Mouse (Mus musculus): ENCODE measurements around the gene L1cam. TPM values are rescaled to one million over a fixed set of nuclear protein-coding genes. Genes with fewer than 3 reads are reported as not detected.

The L1cam gene
- total and polyA plus RNA-seq, 3 experiments, result 0.23 to 0.49 (median 0.30) TPM

DNA sequence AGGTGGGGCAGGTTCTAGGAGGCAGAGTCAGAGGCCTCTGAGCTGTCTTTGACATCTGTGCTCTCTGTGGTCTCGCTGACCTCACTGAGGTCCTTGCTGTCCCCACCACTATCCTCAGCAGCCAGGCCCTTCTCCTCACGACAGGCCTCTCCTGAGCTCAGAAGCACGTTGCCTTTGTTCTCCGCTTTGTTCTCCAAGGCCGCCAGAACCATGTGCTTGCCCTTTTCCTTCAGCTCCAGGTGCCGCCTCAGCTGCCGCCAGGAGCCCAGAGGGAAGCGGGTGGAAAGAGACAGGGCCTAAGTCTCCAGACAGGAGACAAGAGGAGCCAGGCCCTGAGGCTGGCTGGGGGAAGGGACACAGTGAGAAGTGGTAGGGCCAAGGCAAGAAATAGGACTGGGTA, 21.0 kb upstream of the L1cam start:
- dilution Hi-C loops (cut with MboI; ENCODE audit: extremely low pct_ligation_motif_present, extremely low pct_unique_long_range_greater_than_20kb, low sequenced_read_pairs), result no loop called here
- Histone ChIP-seq H3K4me2 (ENCODE audit: insufficient read depth, low read depth, poor library complexity, severe bottlenecking) (no peak overlapping the region), H3K27me3 (replicated peaks) (no peaks in the 10 kb centered on the region), H3K27ac (ENCODE audit: insufficient read depth, low read depth) (no peak overlapping the region), H3K4me3 (replicated peaks in 1 of 3; ENCODE audit: low read depth in 2 of 3, low read length in 2 of 3, poor library complexity in 1 of 3) (no peak overlapping the region), H3K79me2 (replicated peaks; ENCODE audit: control insufficient read depth, extremely low read depth, insufficient read depth, poor library complexity, severe bottlenecking) (peaks cover 16% of the 10 kb centered on the region), H3K36me3 (replicated peaks in 1 of 2; ENCODE audit: control insufficient read depth in 1 of 2, insufficient read depth in 1 of 2, low read length in 1 of 2) (peaks cover 31 to 33% of the 10 kb centered on the region in 2 experiments), H3K9ac (ENCODE audit: insufficient read depth, low read depth) (no peak overlapping the region), H3K9me3 (replicated peaks; ENCODE audit: low read length) (no peaks in the 10 kb centered on the region), H3K4me1 (ENCODE audit: control insufficient read depth in 1 of 2, insufficient read depth in 2 of 2) (peaks cover 4 to 32% of the 10 kb centered on the region in 2 experiments; a peak in 3 of 4 replicates)
- in situ Hi-C loops (cut with MboI; ENCODE audit: low pct_ligation_motif_present, low pct_unique_long_range_greater_than_20kb, low sequenced_read_pairs), result no loop called here
- no peak for TF ChIP-seq RCOR1 (conservative IDR thresholded peaks at IDR 0.05; ENCODE audit: low read depth, low read length)
- TF ChIP-seq TBP (conservative IDR thresholded peaks at IDR 0.05; ENCODE audit: low read depth, low read length), result no peak
- no peak for TF ChIP-seq MYC (IDR thresholded peaks at IDR 0.05; ENCODE audit: low read depth, low read length)
- no peak for TF ChIP-seq IRF4 (IDR thresholded peaks at IDR 0.05; ENCODE audit: low read depth, low read length)
- no peak for TF ChIP-seq ELF1 (IDR thresholded peaks at IDR 0.05; ENCODE audit: low read depth, low read length)
- TF ChIP-seq ZKSCAN1 (IDR thresholded peaks at IDR 0.05; ENCODE audit: borderline replicate concordance, low read depth, low read length), result no peak
- TF ChIP-seq POLR2AphosphoS2 (IDR thresholded peaks at IDR 0.05; ENCODE audit: low read depth, low read length), result no peak
- TF ChIP-seq MAFK (IDR thresholded peaks at IDR 0.05; ENCODE audit: insufficient replicate concordance, low read length), result no peak
- DNase-seq (ENCODE audit: extremely low read depth), result no peak

GRCm38 (mm10) chrX:73914827-73915703, 19.2 kb upstream of the L1cam start:
- Histone ChIP-seq H3K4me2 (ENCODE audit: insufficient read depth, low read depth, poor library complexity, severe bottlenecking) (peak overlapping the region; percentile 56; the same call in 1 of the 2 replicates), H3K27ac (ENCODE audit: insufficient read depth, low read depth) (peak overlapping the region; percentile 81), H3K9me3 (replicated peaks; ENCODE audit: low read length) (no peaks in the 10 kb centered on the region), H3K27me3 (replicated peaks) (no peaks in the 10 kb centered on the region), H3K36me3 (replicated peaks in 1 of 2; ENCODE audit: control insufficient read depth in 1 of 2, insufficient read depth in 1 of 2, low read length in 1 of 2) (peaks cover 30 to 33% of the 10 kb centered on the region in 2 experiments), H3K4me3 (replicated peaks in 1 of 3; ENCODE audit: low read depth in 2 of 3, low read length in 2 of 3, poor library complexity in 1 of 3) (peak overlapping the region; percentile 19 to 40 (median 39)), H3K4me1 (ENCODE audit: control insufficient read depth in 1 of 2, insufficient read depth in 2 of 2) (peaks cover 8 to 39% of the 10 kb centered on the region in 2 experiments), H3K79me2 (replicated peaks; ENCODE audit: control insufficient read depth, extremely low read depth, insufficient read depth, poor library complexity, severe bottlenecking) (peaks cover 4% of the 10 kb centered on the region), H3K9ac (ENCODE audit: insufficient read depth, low read depth) (peak overlapping the region; percentile 74)
- dilution Hi-C loops (cut with MboI; ENCODE audit: extremely low pct_ligation_motif_present, extremely low pct_unique_long_range_greater_than_20kb, low sequenced_read_pairs), result no loop called here
- in situ Hi-C loops (cut with MboI; ENCODE audit: low pct_ligation_motif_present, low pct_unique_long_range_greater_than_20kb, low sequenced_read_pairs), result no loop called here
- peak; percentile 97 for DNase-seq (ENCODE audit: extremely low read depth)
- TF ChIP-seq CHD1 (IDR thresholded peaks at IDR 0.05; ENCODE audit: low read depth, low read length) (no peak), TBP (conservative IDR thresholded peaks at IDR 0.05; ENCODE audit: low read depth, low read length) (0 out of 2 replicates have a peak, but pooled peaks have one; percentile 21), POLR2AphosphoS2 (IDR thresholded peaks at IDR 0.05; ENCODE audit: low read depth, low read length) (peak; percentile 71), CTCF (conservative IDR thresholded peaks at IDR 0.05 in 1 of 2, IDR thresholded peaks at IDR 0.05 in 1 of 2; ENCODE audit: low read depth in 2 of 2, low read length in 2 of 2) (no peak), JUN (IDR thresholded peaks at IDR 0.05; ENCODE audit: insufficient read depth, low read depth, low read length) (no peak), CHD2 (IDR thresholded peaks at IDR 0.05; ENCODE audit: low read length) (no peak), UBTF (IDR thresholded peaks at IDR 0.05; ENCODE audit: low read depth, low read length) (no peak), NELFE (IDR thresholded peaks at IDR 0.05; ENCODE audit: low read depth, low read length) (no peak; the same call in 1 of the 2 replicates), ZMIZ1 (IDR thresholded peaks at IDR 0.05; ENCODE audit: low read depth, low read length) (no peak), BHLHE40 (IDR thresholded peaks at IDR 0.05; ENCODE audit: low read depth, low read length) (no peak), POLR2A (IDR thresholded peaks at IDR 0.05; ENCODE audit: low read depth, low read length) (peak; percentile 65; the same call in 1 of the 2 replicates), HCFC1 (IDR thresholded peaks at IDR 0.05; ENCODE audit: low read depth, low read length) (peak; percentile 56), TCF12 (IDR thresholded peaks at IDR 0.05; ENCODE audit: low read depth, low read length) (no peak), GABPA (IDR thresholded peaks at IDR 0.05; ENCODE audit: insufficient replicate concordance, low read depth, low read length) (no peak), NRF1 (IDR thresholded peaks at IDR 0.05; ENCODE audit: low read depth, low read length) (peak; percentile 92), MYC (IDR thresholded peaks at IDR 0.05; ENCODE audit: low read depth, low read length) (no peak), ZKSCAN1 (IDR thresholded peaks at IDR 0.05; ENCODE audit: borderline replicate concordance, low read depth, low read length) (no peak), ZC3H11A (IDR thresholded peaks at IDR 0.05; ENCODE audit: low read depth, low read length) (no peak), USF2 (conservative IDR thresholded peaks at IDR 0.05; ENCODE audit: low read depth, low read length) (no peak), ZNF384 (IDR thresholded peaks at IDR 0.05; ENCODE audit: low read depth, low read length) (peak; percentile 90), IRF4 (IDR thresholded peaks at IDR 0.05; ENCODE audit: low read depth, low read length) (no peak), SIN3A (IDR thresholded peaks at IDR 0.05; ENCODE audit: low read length) (no peak), MAZ (IDR thresholded peaks at IDR 0.05; ENCODE audit: low read depth, low read length) (no peak), RCOR1 (conservative IDR thresholded peaks at IDR 0.05; ENCODE audit: low read depth, low read length) (no peak), E2F4 (IDR thresholded peaks at IDR 0.05; ENCODE audit: insufficient replicate concordance, low read depth, low read length) (no peak), SMC3 (IDR thresholded peaks at IDR 0.05; ENCODE audit: low read depth, low read length) (no peak), KAT2A (IDR thresholded peaks at IDR 0.05; ENCODE audit: insufficient replicate concordance, low read length) (no peak), ELF1 (IDR thresholded peaks at IDR 0.05; ENCODE audit: low read depth, low read length) (peak; percentile 36; the same call in 1 of the 2 replicates)

Data from CH12.LX (cell line).